Mouse (Mus musculus) left cerebral cortex, adult 2 months (tissue): ENCODE results near the gene Spg20. TPM values are rescaled to one million over a fixed set of nuclear protein-coding genes. Genes with fewer than 3 reads are reported as not detected.

Experiments
- DNase-seq, 2 experiments: peaks; one replicate each; pipeline ENCODE4 v3.0.0; 2021 to 2022; ENCODE audit warnings: low spot score in 2 of 2, mixed read lengths in 1 of 2; ENCODE audit errors: extremely low spot score in 1 of 2
- H3K27ac ChIP-seq: fragments of 200-600 bp; 2 replicates; pipeline ENCODE4 v1.8.1; 2022
- H3K4me3 ChIP-seq: fragments of 200-600 bp; 2 replicates; pipeline ENCODE4 v1.8.1; 2022
- CTCF ChIP-seq: fragments of 200-600 bp; IDR thresholded peaks from 2 replicates; pipeline ENCODE4 v1.8.1; 2022; ENCODE audit warnings: antibody characterized with exemption, mild to moderate bottlenecking, moderate library complexity
- intact Hi-C: fragments of 180-260 bp; cut with DNase I; formaldehyde crosslinking; loops from one replicate; pipeline ENCODE4 v1.15.1; 2025
- long read RNA-seq, 2 experiments: library from polyadenylated mRNA; stranded (forward); transcript quantifications; one replicate each; pipeline ENCODE4 v2.0.0; 2021; ENCODE audit warnings: borderline mapping rate in 2 of 2
- total RNA-seq, 2 experiments: library from RNA; stranded (reverse); gene quantifications; 2 replicates each; pipeline ENCODE4 v1.2.3; 2021

The Spg20 gene
- total RNA-seq: 10 to 100 TPM; 29.8 to 30.3 TPM
- long read RNA-seq, experiment 1, transcript Spg20-201 (9 exons, 3,770 nt): major isoform, 34 of 55 reads
- long read RNA-seq, experiment 1, transcript Spg20-202 (8 exons, 3,567 nt): minor isoform, 12 of 55 reads
- long read RNA-seq, experiment 1, partial matches to known transcripts: 2 of 55 reads
- long read RNA-seq, experiment 1, other reads (novel, unspliced or antisense): 4 of 55 reads
- long read RNA-seq, experiment 2, transcript Spg20-201 (9 exons, 3,770 nt): major isoform, 9 of 25 reads
- long read RNA-seq, experiment 2, transcript Spg20-202 (8 exons, 3,567 nt): minor isoform, 8 of 25 reads
- long read RNA-seq, experiment 2, partial matches to known transcripts: 0 of 25 reads
- long read RNA-seq, experiment 2, other reads (novel, unspliced or antisense): 6 of 25 reads

DNA sequence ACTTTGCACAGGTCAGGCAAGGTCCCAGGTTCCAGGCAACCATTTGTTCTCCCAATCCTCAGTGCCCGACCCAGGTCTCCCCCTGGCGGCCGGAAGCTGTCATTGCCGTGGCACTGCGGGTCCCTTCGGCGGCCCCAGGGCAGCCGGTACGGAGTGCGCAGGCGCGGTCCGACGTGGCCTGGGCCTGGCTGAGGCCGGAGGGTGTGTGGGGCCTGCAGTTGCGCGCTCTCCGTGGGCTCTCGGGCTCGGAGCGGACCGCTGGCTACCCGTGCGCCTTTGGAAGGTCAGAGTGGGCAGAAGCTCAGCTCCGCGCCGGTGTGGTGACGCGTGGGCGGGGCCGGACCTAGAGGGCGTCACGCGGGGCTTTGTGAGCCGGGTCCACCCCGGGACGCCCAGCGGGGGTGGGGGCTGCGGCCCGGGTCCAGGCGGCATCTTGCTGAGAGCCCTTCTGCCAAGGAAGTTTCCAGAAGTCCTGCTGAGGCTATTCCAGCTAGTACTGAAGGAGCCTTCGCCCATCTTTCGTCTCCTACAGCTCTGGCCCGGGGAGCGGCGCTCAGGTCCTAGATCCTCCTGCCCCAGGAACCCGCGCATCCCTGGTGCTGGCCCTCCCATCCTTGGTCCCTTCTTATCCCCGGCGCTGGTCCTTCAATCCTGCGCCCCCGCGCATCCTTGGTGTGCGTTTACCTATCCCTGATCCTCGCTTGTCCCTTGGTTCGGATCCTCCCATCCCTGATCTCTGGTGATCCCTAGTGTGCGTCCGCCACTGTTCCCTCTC lies at the start of gene Spg20:
TSS of gene Spg20 (plus strand) at position 174 of the 775 bp plus-strand sequence.
- Histone ChIP-seq H3K4me3 (peak within 1 kb of the TSS; percentile 91), H3K27ac (peak within 1 kb of the TSS; percentile 96)
- intact Hi-C loops: loop anchor here (1.0 to 2.0 kb wide), 3 partner anchors 32 to 242 kb away; no protein-coding TSS in a partner anchor
- no peak; the same call in none of the 2 replicates for TF ChIP-seq CTCF
- DNase-seq: peak; percentile 95 to 97

DNA sequence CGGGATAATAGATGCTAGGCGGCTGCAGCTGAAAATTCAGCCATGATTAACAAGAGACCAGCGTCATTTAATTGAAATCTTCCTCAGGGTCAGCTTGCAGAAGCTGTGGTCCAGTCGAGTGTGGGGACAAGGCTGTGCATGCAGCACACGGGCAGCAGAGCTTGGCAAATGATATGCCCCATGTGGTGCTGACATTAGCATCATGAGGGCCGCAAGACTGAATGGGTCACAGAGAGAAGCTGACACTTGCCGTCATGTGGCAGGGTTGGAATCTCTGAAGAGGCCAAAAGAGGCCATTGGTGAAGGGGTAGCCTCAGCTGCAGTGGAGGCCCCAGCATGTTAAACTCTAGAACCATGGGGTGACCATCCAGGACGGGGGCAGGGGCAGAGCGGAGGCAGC lies 49.3 kb upstream of the Spg20 start:
- no peak overlapping the region for H3K4me3 ChIP-seq
- TF ChIP-seq CTCF: no peak
- intact Hi-C loops: loop anchor here (5.0 kb wide), 3 partner anchors 70 to 325 kb away; partner anchors contain the start of genes Alg5, Exosc8 and Sertm1
- no peak overlapping the region for H3K27ac ChIP-seq
- no peak for DNase-seq

DNA sequence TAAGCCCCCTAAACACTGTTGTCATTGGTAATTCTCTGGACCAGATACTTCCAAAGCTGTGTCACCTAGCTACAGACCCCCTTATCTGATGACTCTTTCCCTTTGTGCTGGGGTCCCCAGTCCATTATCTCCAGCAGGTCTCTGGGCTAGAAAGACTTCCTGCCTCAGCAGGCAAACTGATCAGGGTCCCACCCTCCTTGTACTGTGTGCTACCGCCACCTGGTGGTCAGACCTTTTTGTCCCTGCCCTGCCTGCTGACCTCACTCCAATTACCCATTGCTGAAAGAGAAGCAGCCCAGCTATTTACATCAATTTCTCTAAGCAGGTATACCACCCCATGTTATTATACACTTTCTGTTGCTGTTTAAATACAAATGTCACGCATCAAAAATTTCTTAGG lies 47.5 kb upstream of the Spg20 start:
- Histone ChIP-seq H3K4me3 (no peak overlapping the region), H3K27ac (no peak overlapping the region)
- DNase-seq: peak; percentile 75 to 81
- peak; percentile 83 for TF ChIP-seq CTCF
- intact Hi-C loops: loop anchor here (1.0 to 5.0 kb wide), 4 partner anchors 72 to 327 kb away; partner anchors contain the start of genes Alg5, Exosc8 and Sertm1

DNA sequence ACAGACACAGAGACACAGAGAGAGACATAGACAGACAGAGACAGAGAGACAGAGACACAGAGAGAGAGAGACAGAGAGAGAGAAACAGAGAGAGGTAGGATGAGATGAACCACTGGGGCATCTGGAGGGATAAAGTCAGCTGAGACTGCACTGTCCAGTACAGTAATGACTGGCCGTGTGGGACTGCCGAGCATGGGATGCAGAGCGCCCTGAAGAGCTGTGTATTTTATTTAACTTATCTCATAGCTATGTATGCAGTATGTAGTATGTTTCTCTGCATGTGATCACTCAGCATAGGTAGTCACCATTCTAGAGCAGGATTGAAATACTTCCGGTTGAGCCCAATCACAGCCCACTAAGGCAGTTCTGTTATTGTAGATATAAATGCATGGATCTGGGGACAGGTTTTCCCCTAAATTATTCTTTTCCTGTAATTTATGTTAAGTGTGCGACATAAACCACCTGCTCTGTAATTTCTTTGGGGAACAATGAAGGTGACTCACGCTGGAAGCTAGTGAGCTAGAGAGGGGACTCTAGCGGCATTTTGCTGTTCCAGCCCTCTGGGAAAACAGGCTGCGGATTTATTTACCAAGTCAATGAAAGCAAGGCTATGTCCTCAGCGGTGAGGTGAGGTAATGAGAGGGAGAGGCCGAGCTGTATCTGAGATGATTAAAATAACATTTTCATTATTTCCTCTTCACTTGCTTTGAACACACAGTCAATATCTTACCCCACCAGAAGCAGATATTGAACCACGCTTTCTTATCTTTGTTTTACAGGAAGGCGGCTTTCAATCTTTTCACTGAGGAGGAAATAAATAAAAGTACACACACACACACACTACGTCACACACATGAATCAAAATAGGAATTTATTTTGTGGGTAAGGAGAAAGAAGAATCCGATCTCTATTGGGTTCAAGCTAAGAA lies 45.9 kb upstream of the Spg20 start:
- no peak overlapping the region for H3K4me3 ChIP-seq
- no peak for DNase-seq
- intact Hi-C loops: no loop called here
- no peak overlapping the region for H3K27ac ChIP-seq
- TF ChIP-seq CTCF: no peak

DNA sequence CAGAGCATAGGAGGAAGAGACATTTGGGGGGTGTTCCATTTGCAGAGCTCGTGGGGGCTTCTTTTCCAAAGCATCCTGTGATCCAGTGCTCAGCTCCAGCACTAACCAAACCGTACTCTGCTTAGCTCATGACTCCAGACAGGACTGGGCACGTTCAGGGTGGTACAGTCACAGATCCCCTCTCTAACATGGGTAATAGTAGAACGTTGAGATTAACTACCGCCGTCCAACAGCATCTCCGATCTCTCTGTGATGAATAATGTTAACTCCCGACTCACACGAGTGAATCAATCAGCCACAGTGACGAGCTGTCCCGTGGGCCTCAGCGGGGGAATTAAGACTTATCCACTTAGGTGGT lies 45.3 kb upstream of the Spg20 start:
- no peak overlapping the region for H3K4me3 ChIP-seq
- no peak overlapping the region for H3K27ac ChIP-seq
- no peak for TF ChIP-seq CTCF
- DNase-seq: no peak
- intact Hi-C loops: no loop called here

DNA sequence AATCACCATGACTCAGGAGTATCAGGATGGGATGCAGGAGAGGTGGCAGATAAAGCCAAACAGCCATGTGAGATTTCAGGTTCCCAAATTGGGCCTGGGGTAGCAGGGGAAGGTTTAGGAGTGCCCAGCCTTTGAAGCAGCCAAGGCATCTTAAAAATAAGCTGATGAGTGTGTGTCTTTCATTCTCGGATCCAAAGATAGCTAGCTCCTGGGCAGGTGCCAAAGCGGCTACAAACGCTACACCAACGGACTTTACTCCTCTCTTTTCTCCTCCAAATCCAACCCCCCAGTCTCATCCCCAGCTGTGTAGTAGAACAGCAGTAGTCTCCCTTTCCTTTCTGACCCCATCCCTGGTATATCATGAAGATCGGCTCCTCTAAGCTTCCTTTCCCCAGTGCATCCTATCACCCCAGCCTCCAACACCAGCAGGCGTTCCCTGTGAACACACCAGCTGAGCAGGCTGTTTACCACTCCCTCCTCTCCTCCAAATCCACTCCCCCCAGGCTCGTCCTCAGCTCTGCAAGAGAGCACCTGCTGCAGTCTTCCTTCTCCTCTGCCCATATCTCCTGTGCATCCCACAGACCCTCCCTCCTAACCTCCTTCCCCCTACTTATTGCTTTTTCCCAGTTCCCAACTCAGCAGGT lies 44.0 kb upstream of the Spg20 start:
- Histone ChIP-seq H3K27ac (no peak overlapping the region), H3K4me3 (no peak overlapping the region)
- no peak for TF ChIP-seq CTCF
- intact Hi-C loops: no loop called here
- DNase-seq: no peak

DNA sequence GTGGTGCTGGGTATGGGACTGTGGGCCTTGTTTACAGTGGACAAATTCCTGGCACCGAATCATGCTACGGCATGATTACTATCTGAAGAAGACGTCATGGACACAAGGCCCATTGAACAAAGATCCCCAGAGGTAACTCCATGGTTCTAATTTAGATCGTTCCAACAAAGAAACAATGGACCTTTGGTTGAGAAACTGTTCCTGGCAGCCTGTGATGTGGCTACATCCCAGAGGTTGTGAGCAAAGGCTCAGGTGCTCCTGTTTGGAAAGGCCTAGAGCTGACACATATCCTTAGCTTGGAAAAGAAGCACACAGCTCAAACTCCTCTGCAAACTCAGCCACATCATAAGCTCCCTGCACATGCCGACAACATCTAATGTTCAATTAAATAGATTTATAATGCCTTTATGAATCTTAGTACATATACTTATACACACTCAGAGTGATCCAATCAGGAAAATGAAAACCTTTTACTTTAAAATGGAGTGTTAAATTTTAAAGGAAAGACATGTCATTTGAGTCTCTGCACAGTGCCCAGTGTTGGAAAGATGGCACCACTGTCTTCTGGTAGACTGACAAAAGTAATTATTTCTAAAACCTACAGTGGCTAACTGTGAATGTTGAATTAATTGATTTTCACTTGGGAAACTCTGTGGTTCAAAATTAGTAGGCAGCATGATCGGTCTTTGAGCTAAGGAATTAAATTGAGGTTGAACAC lies 37.2 kb upstream of the Spg20 start:
- intact Hi-C loops: no loop called here
- Histone ChIP-seq H3K4me3 (no peak overlapping the region), H3K27ac (no peak overlapping the region)
- TF ChIP-seq CTCF: no peak
- DNase-seq: no peak

DNA sequence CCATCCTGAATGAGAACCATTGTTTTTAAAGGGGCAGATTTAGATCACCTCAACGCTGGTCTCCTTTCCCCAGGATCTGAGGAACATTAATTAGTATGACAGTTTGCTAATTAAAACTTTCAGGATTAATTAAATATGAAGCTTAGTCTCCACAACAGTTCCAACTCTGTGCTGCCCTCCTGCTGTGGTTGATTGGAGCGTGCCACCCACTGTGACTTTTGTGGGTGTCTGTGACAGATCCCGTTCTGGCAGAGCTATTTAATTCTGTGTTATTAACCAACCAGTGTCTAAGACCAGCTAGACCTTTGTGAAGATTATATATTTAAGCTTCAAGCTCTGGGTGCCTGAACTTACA lies 36.6 kb upstream of the Spg20 start:
- intact Hi-C loops: no loop called here
- no peak for TF ChIP-seq CTCF
- DNase-seq: no peak
- no peak overlapping the region for H3K27ac ChIP-seq
- H3K4me3 ChIP-seq: no peak overlapping the region

DNA sequence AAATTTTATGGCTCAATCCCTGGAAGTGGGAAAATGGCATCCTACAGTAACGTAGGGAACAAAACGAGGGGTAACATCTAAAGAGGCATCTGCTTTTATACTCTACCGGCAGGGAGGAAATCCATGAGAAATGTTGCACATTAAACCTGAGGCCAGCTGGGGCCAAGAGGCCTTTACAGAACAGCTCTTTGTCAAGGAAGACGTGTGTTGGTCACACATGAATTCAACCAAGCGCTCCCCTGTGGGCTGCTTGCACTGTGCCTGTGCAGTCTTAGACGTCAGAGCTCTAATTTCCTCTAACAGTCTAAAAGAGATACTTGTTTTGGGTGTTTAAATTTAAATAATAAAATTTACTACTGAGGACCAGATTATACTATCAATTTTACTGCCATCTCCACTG lies 33.7 kb upstream of the Spg20 start:
- no peak for DNase-seq
- Histone ChIP-seq H3K4me3 (no peak overlapping the region), H3K27ac (no peak overlapping the region)
- intact Hi-C loops: no loop called here
- TF ChIP-seq CTCF: no peak

DNA sequence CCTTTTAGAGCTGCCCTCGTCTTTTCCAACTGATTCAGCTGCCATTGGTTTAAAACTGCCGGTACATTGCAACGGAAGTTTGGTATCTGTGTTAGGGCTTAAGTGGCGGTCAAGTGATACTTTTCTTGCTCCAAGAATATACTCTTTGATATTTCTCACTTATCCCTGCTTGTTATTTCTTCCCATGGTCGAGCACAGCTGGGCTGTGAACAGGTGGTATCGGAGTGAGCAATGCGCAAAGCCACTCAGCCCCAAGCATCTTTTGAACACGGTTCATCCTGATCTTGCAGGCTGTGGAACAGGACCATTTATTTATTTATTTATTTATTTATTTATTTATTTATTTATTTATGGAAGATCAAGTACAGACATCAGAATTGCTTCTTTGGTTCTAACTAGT lies 32.3 kb upstream of the Spg20 start:
- intact Hi-C loops: loop anchor here (1.0 kb wide), 3 partner anchors 33 to 276 kb away; partner anchors contain the start of gene Spg20
- DNase-seq: no peak
- Histone ChIP-seq H3K27ac (no peak overlapping the region), H3K4me3 (no peak overlapping the region)
- no peak for TF ChIP-seq CTCF
